Comparison of ENCODE assay signal across 29 mouse cellular contexts in the genomic region with DNA sequence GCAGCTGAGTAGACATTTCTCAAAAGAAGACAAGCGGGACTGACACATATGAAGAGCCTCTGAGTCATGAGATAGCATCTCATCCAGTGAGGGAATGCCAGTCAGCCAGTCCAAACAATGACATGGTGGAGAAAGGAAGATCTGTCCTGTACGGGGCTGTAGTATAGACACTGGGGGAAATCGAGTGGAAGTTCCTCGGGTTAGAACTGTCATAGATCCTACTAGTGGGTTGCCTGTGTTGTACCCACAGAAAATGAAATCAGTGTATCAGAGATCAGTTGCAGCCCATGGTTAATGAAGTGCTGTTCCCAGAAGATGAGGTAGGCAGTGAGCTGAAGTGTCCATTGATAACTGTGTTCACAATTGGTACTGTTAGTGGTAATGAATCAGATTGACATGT. TPM values are rescaled to one million over a fixed set of nuclear protein-coding genes. Genes with fewer than 3 reads are reported as not detected.
DNase-seq lines count a peak whose midpoint lies in the region; ATAC-seq lines count a peak whose summit lies in the region.
"Had no signal": no experiment of that assay in that cellular context is flagged by ENCODE, and none has a peak within 500 bp of the region (broad histone marks: within the 10 kb centered on the region; RNA-seq: fewer than 3 reads in every experiment).

No protein-coding gene starts in this region.

- H3K36me3 ChIP-seq in midbrain, embryonic 11.5 days (ENCODE audit: control insufficient read depth, insufficient read depth, low read length): peaks cover 3% of the 10 kb centered on the region; the same call in 1 of the 2 replicates
- H3K36me3 ChIP-seq in midbrain, embryonic 14.5 days (ENCODE audit: control insufficient read depth, insufficient read depth, low read length): peaks cover 22% of the 10 kb centered on the region
- peaks cover 15% of the 10 kb centered on the region; the same call in 1 of the 2 replicates for H3K36me3 ChIP-seq in macrophage (ENCODE audit: inconsistent target)

- H3K9me3 ChIP-seq in midbrain, embryonic 11.5 days (ENCODE audit: control insufficient read depth, low read length): no peaks in the 10 kb centered on the region
- no peaks in the 10 kb centered on the region for H3K9me3 ChIP-seq in midbrain, embryonic 14.5 days (ENCODE audit: control insufficient read depth, low read length)
- H3K9me3 ChIP-seq: embryonic facial prominence, embryonic 12.5 days; heart, embryonic 13.5 days; limb, embryonic 13.5 days; liver, embryonic 12.5 days; midbrain, embryonic 10.5 days; neural tube, embryonic 13.5 days had no signal

- H3K4me1 ChIP-seq in midbrain, embryonic 11.5 days (ENCODE audit: control insufficient read depth, insufficient read depth, low read length): peaks cover 8% of the 10 kb centered on the region
- peaks cover 11% of the 10 kb centered on the region; the same call in 1 of the 2 replicates for H3K4me1 ChIP-seq in midbrain, embryonic 14.5 days (ENCODE audit: control insufficient read depth, insufficient read depth, low read length)

- H3K9ac ChIP-seq in midbrain, embryonic 11.5 days (ENCODE audit: low read length): no peak overlapping the region
- no peak overlapping the region for H3K9ac ChIP-seq in midbrain, embryonic 14.5 days (replicated peaks; ENCODE audit: low read length)
- H3K9ac ChIP-seq: embryonic facial prominence, embryonic 12.5 days; heart, embryonic 13.5 days; limb, embryonic 13.5 days; liver, embryonic 12.5 days; neural tube, embryonic 13.5 days had no signal

- H3K27ac ChIP-seq in midbrain, embryonic 11.5 days (ENCODE audit: low read depth, low read length): no peak overlapping the region
- H3K27ac ChIP-seq in midbrain, embryonic 14.5 days (replicated peaks; ENCODE audit: low read depth, low read length): no peak overlapping the region
- H3K27ac ChIP-seq in macrophage: peak overlapping the region; percentile 77
- H3K27ac ChIP-seq: embryonic facial prominence, embryonic 12.5 days; heart, adult 2 months; heart, embryonic 13.5 days; limb, embryonic 13.5 days; liver, embryonic 12.5 days; midbrain, embryonic 10.5 days; neural tube, embryonic 13.5 days had no signal

- WGBS in midbrain, embryonic 11.5 days: 83% methylated on average over 4 of the region's 4 CpGs
- WGBS in midbrain, embryonic 14.5 days: 92% methylated on average over 4 of the region's 4 CpGs
- 67% methylated on average over 4 of the region's 4 CpGs for WGBS in macrophage (ENCODE audit: missing documents)

- H3K27me3 ChIP-seq in midbrain, embryonic 11.5 days (ENCODE audit: control insufficient read depth, insufficient read depth, low read length): no peaks in the 10 kb centered on the region
- no peaks in the 10 kb centered on the region for H3K27me3 ChIP-seq in midbrain, embryonic 14.5 days (ENCODE audit: control insufficient read depth, insufficient read depth, low read length)
- H3K27me3 ChIP-seq: embryonic facial prominence, embryonic 12.5 days; heart, embryonic 13.5 days; limb, embryonic 13.5 days; liver, embryonic 12.5 days; neural tube, embryonic 13.5 days; Patski had no signal

- no peak for ATAC-seq in midbrain, embryonic 11.5 days (ENCODE audit: low FRiP score)
- no peak for ATAC-seq in midbrain, embryonic 14.5 days (ENCODE audit: low FRiP score, low TSS enrichment)
- ATAC-seq: forebrain, embryonic 14.5 days; intestine, embryonic 16.5 days; liver, embryonic 12.5 days; Patski had no signal

- peaks cover 96% of the 10 kb centered on the region for H3K79me2 ChIP-seq in macrophage (ENCODE audit: inconsistent target)

- H3K4me3 ChIP-seq in midbrain, embryonic 11.5 days (ENCODE audit: low read depth, low read length): no peak overlapping the region
- H3K4me3 ChIP-seq in midbrain, embryonic 14.5 days (replicated peaks; ENCODE audit: low read depth, low read length): no peak overlapping the region
- no peak overlapping the region for H3K4me3 ChIP-seq in macrophage (ENCODE audit: inconsistent target)
- H3K4me3 ChIP-seq: embryonic facial prominence, embryonic 12.5 days; heart, adult 2 months; heart, embryonic 13.5 days; limb, embryonic 13.5 days; liver, embryonic 12.5 days; midbrain, embryonic 10.5 days; neural tube, embryonic 13.5 days had no signal

- DNase-seq in heart, adult 11 months: peak; percentile 83
- no peak for DNase-seq in heart, adult 9 months (ENCODE audit: low spot score in 2 of 2)
- DNase-seq in midbrain, embryonic 11.5 days (ENCODE audit: low spot score, missing footprints): peak; percentile 28
- no peak for DNase-seq in midbrain, embryonic 14.5 days
- no peak for DNase-seq in cerebellum, adult 8-10 months
- no peak for DNase-seq in embryo, embryonic 9.5 days (ENCODE audit: extremely low spot score)
- DNase-seq: adrenal gland, postnatal 25 days; B cell, adult 2 months; cerebellum, adult 2 months; cerebellum, postnatal 25 days; gastrocnemius, postnatal 36 days; heart, adult 2 months; kidney, adult 9 months; kidney, postnatal 14 days; layer of hippocampus, adult 9-11 months; lung, adult 18-20 months; lung, postnatal 10 days; thymus, postnatal 4 days had no signal

- no peak overlapping the region for H3K4me2 ChIP-seq in midbrain, embryonic 11.5 days
- H3K4me2 ChIP-seq in midbrain, embryonic 14.5 days (ENCODE audit: low read length): no peak overlapping the region
- H3K4me2 ChIP-seq: embryonic facial prominence, embryonic 12.5 days; heart, embryonic 13.5 days; limb, embryonic 13.5 days; liver, embryonic 12.5 days; neural tube, embryonic 13.5 days had no signal

RNA-seq across cellular contexts. Expression of a gene that starts 7.3 kb away (rescaled TPM):
- polyA plus RNA-seq in midbrain, embryonic 11.5 days (2014; fragmentation: Nextera tagmentation; extraction: Ambion mirVana): 171 and 173 TPM in 2 replicates
- polyA plus RNA-seq in midbrain, embryonic 14.5 days (2014; fragmentation: Nextera tagmentation; extraction: Ambion mirVana): 141 and 151 TPM in 2 replicates
- total RNA-seq in macrophage (2018; cell fraction: chromatin; rRNA removed): 100 to 1,000 TPM in 4 of 26 experiments, 10 to 100 TPM in 22; 42.5 to 160 (median 85.9) TPM
- 100 to 1,000 TPM; 277 to 410 (median 349) TPM for total RNA-seq in macrophage (2018; cell fraction: cytosol; rRNA removed)
- 100 to 1,000 TPM; 162 to 341 (median 212) TPM for total RNA-seq in macrophage (2018; cell fraction: nucleus; rRNA removed)
- polyA plus RNA-seq in macrophage (2018): 297 to 494 TPM (median 475 TPM) in 3 replicates

RNA-seq across cellular contexts. Expression of a gene that starts 19.0 kb away (rescaled TPM):
- polyA plus RNA-seq in midbrain, embryonic 11.5 days (2014; fragmentation: Nextera tagmentation; extraction: Ambion mirVana): 1.3 and 1.4 TPM in 2 replicates
- 0.11 and 0.13 TPM in 2 replicates for polyA plus RNA-seq in midbrain, embryonic 14.5 days (2014; fragmentation: Nextera tagmentation; extraction: Ambion mirVana)
- total RNA-seq in macrophage (2018; cell fraction: chromatin; rRNA removed): not detected
- total RNA-seq in macrophage (2018; cell fraction: cytosol; rRNA removed): not detected
- not detected for total RNA-seq in macrophage (2018; cell fraction: nucleus; rRNA removed)
- polyA plus RNA-seq in macrophage (2018): not detected in 3 replicates
- total RNA-seq: adrenal gland, postnatal 25 days; heart, adult 2 months; heart, postnatal 25 days had no signal
- polyA plus RNA-seq: cerebellum, adult 2 months; heart, adult 2 months had no signal

RNA-seq across cellular contexts. Expression of a gene that starts 44.9 kb away (rescaled TPM):
- 23.3 and 25.7 TPM in 2 replicates for polyA plus RNA-seq in midbrain, embryonic 11.5 days (2014; fragmentation: Nextera tagmentation; extraction: Ambion mirVana)
- polyA plus RNA-seq in midbrain, embryonic 14.5 days (2014; fragmentation: Nextera tagmentation; extraction: Ambion mirVana): 15.2 and 22.2 TPM in 2 replicates
- total RNA-seq in macrophage (2018; cell fraction: chromatin; rRNA removed): 10 to 100 TPM in 1 of 26 experiments, 1 to 10 TPM in 24, under 1 TPM in 1; 0.92 to 11.0 (median 6.7) TPM
- 1 to 10 TPM in 22 of 26 experiments, under 1 TPM in 4; 0.89 to 2.2 (median 1.3) TPM for total RNA-seq in macrophage (2018; cell fraction: cytosol; rRNA removed)
- total RNA-seq in macrophage (2018; cell fraction: nucleus; rRNA removed): 1 to 10 TPM in 23 of 26 experiments, under 1 TPM in 3; 0.82 to 7.4 (median 2.6) TPM
- 0.49 to 1.4 TPM (median 1.3 TPM) in 3 replicates for polyA plus RNA-seq in macrophage (2018)

Comparison
In these comparisons a context has a peak if more than half of its experiments do, and no peak if none do; other contexts are left out.
1. DNase-seq: peak in heart, adult 11 months (single experiment) and midbrain, embryonic 11.5 days (single experiment); none in heart, adult 9 months (0 of 2), midbrain, embryonic 14.5 days (single experiment), cerebellum, adult 8-10 months (single experiment) and embryo, embryonic 9.5 days (single experiment).